Mouse (Mus musculus): ENCODE results near the gene Adamtsl5. TPM values are rescaled to one million over a fixed set of nuclear protein-coding genes. Genes with fewer than 3 reads are reported as not detected.

Adamtsl5 gene
- total RNA-seq, 2 experiments from 2014 or later, result 75.9 to 83.8 TPM

- intact Hi-C loops (cut with DNase I), result no loop called here
- DNase-seq, result no peak
Observed at GRCm38 (mm10) chr10:80301256-80302081, 46.7 kb downstream of the Adamtsl5 start.

GRCm38 (mm10) chr10:80300672-80301181 is 47.5 kb downstream of the Adamtsl5 start:
- no peak for DNase-seq
- intact Hi-C loops (cut with DNase I), result no loop called here

GRCm38 (mm10) chr10:80299824-80300223 is 48.4 kb downstream of the Adamtsl5 start:
- no peak for DNase-seq
- intact Hi-C loops (cut with DNase I), result no loop called here

- intact Hi-C loops (cut with DNase I), result no loop called here
- no peak for DNase-seq
Observed at GRCm38 (mm10) chr10:80299301-80299700, 48.9 kb downstream of the Adamtsl5 start.

- intact Hi-C loops (cut with DNase I), result no loop called here
Observed at GRCm38 (mm10) chr10:80298571-80299281, 49.5 kb downstream of the Adamtsl5 start.

GRCm38 (mm10) chr10:80297526-80298133 is 50.6 kb downstream of the Adamtsl5 start:
- intact Hi-C loops (cut with DNase I), result no loop called here

More at GRCm38 (mm10) chr10:80298571-80299281, 49.5 kb downstream of the Adamtsl5 start:
- peak in 1 of 2 experiments; percentile 46 for DNase-seq

GRCm38 (mm10) chr10:80296824-80297223 is 51.4 kb downstream of the Adamtsl5 start:
- DNase-seq, result no peak
- intact Hi-C loops (cut with DNase I), result no loop called here

More at GRCm38 (mm10) chr10:80297526-80298133, 50.6 kb downstream of the Adamtsl5 start:
- DNase-seq, result no peak

- DNase-seq, result peak; percentile 71 to 81
- intact Hi-C loops (cut with DNase I), result loop anchor here (1.0 to 2.0 kb wide), 3 partner anchors 25 to 78 kb away; partner anchors contain the start of genes 2310011J03Rik and Adamtsl5
Observed at GRCm38 (mm10) chr10:80295618-80296425, 52.4 kb downstream of the Adamtsl5 start, which contains the start of gene Apc2. Gene Apc2 (plus strand): TSS chr10:80295977.

GRCm38 (mm10) chr10:80294788-80295303 is 53.4 kb downstream of the Adamtsl5 start:
- intact Hi-C loops (cut with DNase I), result loop anchor here (1.0 to 2.0 kb wide), 3 partner anchors 26 to 79 kb away; partner anchors contain the start of genes 2310011J03Rik and Adamtsl5
- DNase-seq, result no peak

GRCm38 (mm10) chr10:80294311-80294710 is 53.9 kb downstream of the Adamtsl5 start:
- intact Hi-C loops (cut with DNase I), result loop anchor here (2.0 kb wide), 1 partner anchor 26 kb away; the partner anchor contains the start of gene 2310011J03Rik

GRCm38 (mm10) chr10:80293325-80293724 is 54.9 kb downstream of the Adamtsl5 start:
- intact Hi-C loops (cut with DNase I), result no loop called here

More at GRCm38 (mm10) chr10:80294311-80294710, 53.9 kb downstream of the Adamtsl5 start:
- no peak for DNase-seq

GRCm38 (mm10) chr10:80292251-80293146 is 55.7 kb downstream of the Adamtsl5 start, which contains the start of gene Rps15:
Gene Rps15 (plus strand): TSS chr10:80292453.
- peak; percentile 94 for DNase-seq
- intact Hi-C loops (cut with DNase I), result no loop called here

More at GRCm38 (mm10) chr10:80293325-80293724, 54.9 kb downstream of the Adamtsl5 start:
- DNase-seq, result no peak

Small RNA genes lying within 50 kb of the gene (microRNA-seq; reads per million reads assigned to microRNA genes)
- gene Gm22721 (ENCODE audit: borderline number of aligned reads in 2 of 2), result 0 reads per million in 2 experiments

Other genes starting within 250 kb of the Adamtsl5 start
- gene Sbno2, start 242.8 kb downstream of the Adamtsl5 start, total RNA-seq (2021), result 10 to 100 TPM; 11.2 to 12.2 TPM
- gene Stk11, start 232.6 kb downstream of the Adamtsl5 start, total RNA-seq (2021), result 100 to 1,000 TPM; 137 to 165 TPM
- 1,000 to 10,000 TPM; 1,105 to 1,168 TPM for gene Atp5d, start 209.8 kb downstream of the Adamtsl5 start, total RNA-seq (2021)
- 1 to 10 TPM; 2.0 to 4.7 TPM for gene Cbarp, start 207.6 kb downstream of the Adamtsl5 start, total RNA-seq (2021)
- 100 to 1,000 TPM in 1 of 2 experiments, 10 to 100 TPM in 1; 99.9 to 117 TPM for gene Midn, start 200.1 kb downstream of the Adamtsl5 start, total RNA-seq (2021)
- gene Cirbp, start 182.4 kb downstream of the Adamtsl5 start, total RNA-seq (2021), result 10 to 100 TPM; 48.2 to 67.0 TPM
- gene 1600002K03Rik, start 175.5 kb downstream of the Adamtsl5 start, total RNA-seq (2021), result 1 to 10 TPM; 4.4 to 4.6 TPM
- gene Efna2, start 168.9 kb downstream of the Adamtsl5 start, total RNA-seq (2021), result 1 to 10 TPM in 1 of 2 experiments, under 1 TPM in 1; 0.75 to 1.1 TPM
- 10 to 100 TPM; 13.1 to 15.3 TPM for gene Mum1, start 122.0 kb downstream of the Adamtsl5 start, total RNA-seq (2021)
- gene Ndufs7, start 99.3 kb downstream of the Adamtsl5 start, total RNA-seq (2021), result 100 to 1,000 TPM; 962 to 997 TPM
- gene Gamt, start 87.4 kb downstream of the Adamtsl5 start, total RNA-seq (2021), result 10 to 100 TPM in 1 of 2 experiments, 1 to 10 TPM in 1; 8.9 to 12.0 TPM
- gene Dazap1, start 86.9 kb downstream of the Adamtsl5 start, total RNA-seq (2021), result 10 to 100 TPM; 57.7 to 58.5 TPM
- gene Rps15, start 56.0 kb downstream of the Adamtsl5 start, total RNA-seq (2021), result 100 to 1,000 TPM; 748 to 777 TPM
- 1 to 10 TPM; 2.1 to 3.7 TPM for gene Apc2, start 52.4 kb downstream of the Adamtsl5 start, total RNA-seq (2021)
- 10 to 100 TPM; 13.8 to 15.1 TPM for gene 2310011J03Rik, start 27.9 kb downstream of the Adamtsl5 start, total RNA-seq (2021)
- 1 to 10 TPM; 2.2 to 2.9 TPM for gene Pcsk4, start 18.9 kb downstream of the Adamtsl5 start, total RNA-seq (2021)
- 1 to 10 TPM; 2.7 TPM for gene Reep6, start 18.5 kb downstream of the Adamtsl5 start, total RNA-seq (2021)
- under 1 TPM; 0.49 to 0.64 TPM for gene Plk5, start 8.0 kb upstream of the Adamtsl5 start, total RNA-seq (2021)
- gene Mex3d, start 39.2 kb upstream of the Adamtsl5 start, total RNA-seq (2021), result 1 to 10 TPM; 8.1 to 8.6 TPM
- 10 to 100 TPM; 82.1 to 82.2 TPM for gene Mbd3, start 51.1 kb upstream of the Adamtsl5 start, total RNA-seq (2021)
- 1,000 to 10,000 TPM; 1,920 to 2,020 TPM for gene Uqcr11, start 58.4 kb upstream of the Adamtsl5 start, total RNA-seq (2021)
- gene Tcf3, start 85.2 kb upstream of the Adamtsl5 start, total RNA-seq (2021), result 10 to 100 TPM; 17.9 to 20.9 TPM
- not detected for gene Onecut3, start 146.4 kb upstream of the Adamtsl5 start, total RNA-seq (2021)
- gene Atp8b3, start 190.7 kb upstream of the Adamtsl5 start, total RNA-seq (2021), result not detected
- gene Rexo1, start 213.1 kb upstream of the Adamtsl5 start, total RNA-seq (2021), result 10 to 100 TPM; 12.3 to 13.7 TPM
- 1 to 10 TPM; 3.6 to 4.5 TPM for gene Klf16, start 228.9 kb upstream of the Adamtsl5 start, total RNA-seq (2021)
- 10 to 100 TPM; 48.3 to 51.2 TPM for gene Abhd17a, start 241.9 kb upstream of the Adamtsl5 start, total RNA-seq (2021)